Mouse (Mus musculus) stomach, postnatal 0 days (tissue): ENCODE measurements at regions not wholly inside any gene's neighbourhood (a gene's known extent, or its start where the extent isn't known, plus 50 kb on each side); places are given as distances from the start of the nearest gene placed in this dataset.

Experiments
- CTCF ChIP-seq: IDR thresholded peaks from 2 replicates; pipeline ENCODE4 v1.5.1; 2016; ENCODE audit warnings: antibody characterized with exemption, low read depth, mild to moderate bottlenecking, moderate library complexity
- EP300 ChIP-seq: optimal IDR thresholded peaks from 2 replicates; pipeline ENCODE3; 2016; ENCODE audit warnings: antibody characterized with exemption

DNA sequence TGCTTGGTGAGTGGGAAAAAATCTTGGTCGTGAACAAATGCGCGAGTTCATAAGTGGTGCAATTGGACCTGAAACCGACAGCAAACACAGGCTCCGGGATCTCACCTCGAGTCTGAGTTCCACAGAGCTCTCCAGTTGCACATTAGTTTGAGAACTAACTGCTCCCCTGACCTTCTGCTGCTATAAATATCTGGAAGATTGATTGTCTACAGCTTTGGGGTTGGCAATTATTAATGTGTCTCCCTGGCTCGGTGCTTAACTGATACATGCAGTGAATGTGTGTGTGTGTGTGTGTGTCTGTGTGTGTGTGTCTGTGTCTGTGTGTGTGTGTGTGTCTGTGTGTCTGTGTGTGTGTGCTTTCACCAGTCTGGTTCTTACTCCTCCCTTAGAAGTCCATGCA lies 107.4 kb upstream of the Phyhipl start:
- TF ChIP-seq CTCF (no peak), EP300 (no peak)
